Mouse (Mus musculus) myocyte (in vitro differentiated cells): Measurements from ENCODE around the gene Slc25a17.

Source experiments
- POLR2A ChIP-seq: IDR thresholded peaks from one replicate; pipeline ENCODE4 v1.6.1; 2011; ENCODE audit warnings: low read depth, mild to moderate bottlenecking, control low read depth, moderate library complexity; ENCODE audit not compliant: insufficient read length
- USF1 ChIP-seq: IDR thresholded peaks from one replicate; pipeline ENCODE4 v1.6.1; 2011; ENCODE audit warnings: low read depth, mild to moderate bottlenecking, control low read depth, moderate library complexity

DNA sequence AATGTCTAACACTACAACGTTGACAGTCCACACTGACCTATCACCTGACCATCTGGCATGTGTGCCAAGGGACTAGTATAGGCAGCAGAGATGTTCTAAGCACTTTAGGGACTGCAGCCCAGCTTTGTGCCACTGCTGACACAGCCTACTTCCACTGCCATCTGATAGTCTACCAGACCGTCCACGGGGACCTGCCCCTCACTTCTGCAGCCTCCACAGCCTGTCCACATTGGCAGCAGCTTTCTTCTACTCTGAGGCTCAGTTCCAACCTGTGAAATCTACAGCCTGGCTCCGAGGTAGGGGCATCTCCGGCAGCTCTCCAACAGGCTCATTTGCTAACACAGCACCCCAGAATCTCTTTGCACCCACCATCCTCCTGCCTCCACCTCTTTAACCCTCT is 24.1 kb downstream of the Slc25a17 start:
- no peak for TF ChIP-seq POLR2A
- no peak for TF ChIP-seq USF1
